Mouse (Mus musculus): ENCODE results near the gene Bicral. TPM values are rescaled to one million over a fixed set of nuclear protein-coding genes. Genes with fewer than 3 reads are reported as not detected.
A peak's percentile ranks its signal among the peaks of the same experiment; 100 is the strongest.

Gene Bicral
- polyA plus RNA-seq, 1 experiment from 2014 or later: 5.2 TPM

GRCm38 (mm10) chr17:46782341-46783221 is 75.7 kb downstream of the Bicral start, which contains the start of gene Rpl7l1:
Rpl7l1 (minus strand) TSS chr17:46782672.
- Histone ChIP-seq H3K9me3 (ENCODE audit: control insufficient read depth, low read length) (no peaks in the 10 kb centered on the region), H3K4me3 (ENCODE audit: low read length) (peak within 1 kb of the TSS; percentile 60), H3K4me2 (replicated peaks; ENCODE audit: low read depth, low read length) (peak within 1 kb of the TSS; percentile 63), H3K27ac (ENCODE audit: low read depth, low read length) (peak within 1 kb of the TSS; percentile 51), H3K36me3 (ENCODE audit: control insufficient read depth, insufficient read depth, low read length) (peaks cover 30% of the 10 kb centered on the region), H3K9ac (ENCODE audit: low read depth, low read length) (peak within 1 kb of the TSS; percentile 73), H3K4me1 (ENCODE audit: control insufficient read depth, insufficient read depth, low read length) (0 out of 2 replicates have a peak, but pooled peaks cover 6% of the 10 kb centered on the region), H3K27me3 (ENCODE audit: control insufficient read depth, insufficient read depth, low read length) (no peaks in the 10 kb centered on the region)
- peak; percentile 95 for ATAC-seq (ENCODE audit: low FRiP score, low TSS enrichment)
- WGBS: under 1% methylated on average over 44 of the region's 44 CpGs

GRCm38 (mm10) chr17:46781876-46782275 is 76.4 kb downstream of the Bicral start:
- peaks cover 36% of the 10 kb centered on the region for H3K36me3 ChIP-seq (ENCODE audit: control insufficient read depth, insufficient read depth, low read length)
- H3K4me3 ChIP-seq (ENCODE audit: low read length): peak overlapping the region; percentile 60
- H3K9ac ChIP-seq (ENCODE audit: low read depth, low read length): peak overlapping the region; percentile 73
- no peaks in the 10 kb centered on the region for H3K9me3 ChIP-seq (ENCODE audit: control insufficient read depth, low read length)
- 0 out of 2 replicates have a peak, but pooled peaks cover 6% of the 10 kb centered on the region for H3K4me1 ChIP-seq (ENCODE audit: control insufficient read depth, insufficient read depth, low read length)
- WGBS: 4% methylated on average over 11 of the region's 11 CpGs
- ATAC-seq (ENCODE audit: low FRiP score, low TSS enrichment): peak; percentile 4; the same call in 1 of the 2 replicates
- no peaks in the 10 kb centered on the region for H3K27me3 ChIP-seq (ENCODE audit: control insufficient read depth, insufficient read depth, low read length)
- peak overlapping the region; percentile 51; the same call in 1 of the 2 replicates for H3K27ac ChIP-seq (ENCODE audit: low read depth, low read length)
- H3K4me2 ChIP-seq (replicated peaks; ENCODE audit: low read depth, low read length): peak overlapping the region; percentile 63

GRCm38 (mm10) chr17:46776087-46776486 is 82.2 kb downstream of the Bicral start:
- H3K9me3 ChIP-seq (ENCODE audit: control insufficient read depth, low read length): no peaks in the 10 kb centered on the region
- peak overlapping the region; percentile 4; the same call in 1 of the 2 replicates for H3K27ac ChIP-seq (ENCODE audit: low read depth, low read length)
- WGBS: 80% methylated on average over 3 of the region's 3 CpGs
- ATAC-seq (ENCODE audit: low FRiP score, low TSS enrichment): no peak
- H3K4me1 ChIP-seq (ENCODE audit: control insufficient read depth, insufficient read depth, low read length): peaks cover 7% of the 10 kb centered on the region; the same call in 1 of the 2 replicates
- H3K36me3 ChIP-seq (ENCODE audit: control insufficient read depth, insufficient read depth, low read length): peaks cover 64% of the 10 kb centered on the region
- H3K4me2 ChIP-seq (replicated peaks; ENCODE audit: low read depth, low read length): no peak overlapping the region
- H3K27me3 ChIP-seq (ENCODE audit: control insufficient read depth, insufficient read depth, low read length): no peaks in the 10 kb centered on the region
- H3K4me3 ChIP-seq (ENCODE audit: low read length): no peak overlapping the region
- no peak overlapping the region for H3K9ac ChIP-seq (ENCODE audit: low read depth, low read length)

- ATAC-seq (ENCODE audit: low FRiP score, low TSS enrichment): no peak
- H3K4me1 ChIP-seq (ENCODE audit: control insufficient read depth, insufficient read depth, low read length): peaks cover 7% of the 10 kb centered on the region; the same call in 1 of the 2 replicates
- H3K27ac ChIP-seq (ENCODE audit: low read depth, low read length): no peak overlapping the region
- no peak overlapping the region for H3K9ac ChIP-seq (ENCODE audit: low read depth, low read length)
- H3K4me3 ChIP-seq (ENCODE audit: low read length): no peak overlapping the region
- no peaks in the 10 kb centered on the region for H3K9me3 ChIP-seq (ENCODE audit: control insufficient read depth, low read length)
- H3K27me3 ChIP-seq (ENCODE audit: control insufficient read depth, insufficient read depth, low read length): no peaks in the 10 kb centered on the region
- H3K4me2 ChIP-seq (replicated peaks; ENCODE audit: low read depth, low read length): no peak overlapping the region
- H3K36me3 ChIP-seq (ENCODE audit: control insufficient read depth, insufficient read depth, low read length): peaks cover 59% of the 10 kb centered on the region
- 95% methylated on average over 9 of the region's 9 CpGs for WGBS
These were observed 83.2 kb downstream of the Bicral start for GRCm38 (mm10) chr17:46775070-46775469.

GRCm38 (mm10) chr17:46774131-46774472 is 84.2 kb downstream of the Bicral start:
- Histone ChIP-seq H3K4me2 (replicated peaks; ENCODE audit: low read depth, low read length) (no peak overlapping the region; the same call in 1 of the 2 replicates), H3K4me1 (ENCODE audit: control insufficient read depth, insufficient read depth, low read length) (peaks cover 7% of the 10 kb centered on the region; the same call in 1 of the 2 replicates), H3K4me3 (ENCODE audit: low read length) (no peak overlapping the region), H3K9ac (ENCODE audit: low read depth, low read length) (no peak overlapping the region), H3K27me3 (ENCODE audit: control insufficient read depth, insufficient read depth, low read length) (no peaks in the 10 kb centered on the region), H3K36me3 (ENCODE audit: control insufficient read depth, insufficient read depth, low read length) (peaks cover 50% of the 10 kb centered on the region), H3K27ac (ENCODE audit: low read depth, low read length) (no peak overlapping the region), H3K9me3 (ENCODE audit: control insufficient read depth, low read length) (no peaks in the 10 kb centered on the region)
- no peak for ATAC-seq (ENCODE audit: low FRiP score, low TSS enrichment)
- WGBS: 48% methylated on average over 2 of the region's 2 CpGs

GRCm38 (mm10) chr17:46773278-46774130 is 84.8 kb downstream of the Bicral start:
- H3K9ac ChIP-seq (ENCODE audit: low read depth, low read length): peak overlapping the region; percentile 78
- no peaks in the 10 kb centered on the region for H3K27me3 ChIP-seq (ENCODE audit: control insufficient read depth, insufficient read depth, low read length)
- peaks cover 7% of the 10 kb centered on the region; the same call in 1 of the 2 replicates for H3K4me1 ChIP-seq (ENCODE audit: control insufficient read depth, insufficient read depth, low read length)
- H3K9me3 ChIP-seq (ENCODE audit: control insufficient read depth, low read length): no peaks in the 10 kb centered on the region
- ATAC-seq (ENCODE audit: low FRiP score, low TSS enrichment): no peak
- peak overlapping the region; percentile 57 for H3K4me2 ChIP-seq (replicated peaks; ENCODE audit: low read depth, low read length)
- H3K4me3 ChIP-seq (ENCODE audit: low read length): peak overlapping the region; percentile 60
- H3K27ac ChIP-seq (ENCODE audit: low read depth, low read length): peak overlapping the region; percentile 44; the same call in 1 of the 2 replicates
- 12% methylated on average over 19 of the region's 20 CpGs for WGBS
- peaks cover 44% of the 10 kb centered on the region for H3K36me3 ChIP-seq (ENCODE audit: control insufficient read depth, insufficient read depth, low read length)

GRCm38 (mm10) chr17:46772404-46773277 is 85.6 kb downstream of the Bicral start, which contains the start of gene 2310039H08Rik:
2310039H08Rik (plus strand) TSS chr17:46772635.
- Histone ChIP-seq H3K9me3 (ENCODE audit: control insufficient read depth, low read length) (no peaks in the 10 kb centered on the region), H3K4me1 (ENCODE audit: control insufficient read depth, insufficient read depth, low read length) (peaks cover 7% of the 10 kb centered on the region; the same call in 1 of the 2 replicates), H3K27ac (ENCODE audit: low read depth, low read length) (peak within 1 kb of the TSS; percentile 44), H3K4me3 (ENCODE audit: low read length) (peak within 1 kb of the TSS; percentile 60), H3K36me3 (ENCODE audit: control insufficient read depth, insufficient read depth, low read length) (peaks cover 35% of the 10 kb centered on the region), H3K4me2 (replicated peaks; ENCODE audit: low read depth, low read length) (peak within 1 kb of the TSS; percentile 57), H3K9ac (ENCODE audit: low read depth, low read length) (peak within 1 kb of the TSS; percentile 78), H3K27me3 (ENCODE audit: control insufficient read depth, insufficient read depth, low read length) (no peaks in the 10 kb centered on the region)
- ATAC-seq (ENCODE audit: low FRiP score, low TSS enrichment): peak; percentile 89
- under 1% methylated on average over 50 of the region's 50 CpGs for WGBS

GRCm38 (mm10) chr17:46772038-46772403 is 86.3 kb downstream of the Bicral start:
- ATAC-seq (ENCODE audit: low FRiP score, low TSS enrichment): peak; percentile 45
- Histone ChIP-seq H3K9me3 (ENCODE audit: control insufficient read depth, low read length) (no peaks in the 10 kb centered on the region), H3K9ac (ENCODE audit: low read depth, low read length) (peak overlapping the region; percentile 78; the same call in 1 of the 2 replicates), H3K27ac (ENCODE audit: low read depth, low read length) (peak overlapping the region; percentile 44), H3K4me3 (ENCODE audit: low read length) (peak overlapping the region; percentile 60), H3K4me2 (replicated peaks; ENCODE audit: low read depth, low read length) (peak overlapping the region; percentile 57), H3K36me3 (ENCODE audit: control insufficient read depth, insufficient read depth, low read length) (peaks cover 29% of the 10 kb centered on the region), H3K27me3 (ENCODE audit: control insufficient read depth, insufficient read depth, low read length) (no peaks in the 10 kb centered on the region), H3K4me1 (ENCODE audit: control insufficient read depth, insufficient read depth, low read length) (peaks cover 7% of the 10 kb centered on the region; the same call in 1 of the 2 replicates)
- WGBS: 8% methylated on average over 5 of the region's 5 CpGs
